Mouse (Mus musculus) G1E-ER4 (cell line): ENCODE results near the gene Stag2. TPM values are rescaled to one million over a fixed set of nuclear protein-coding genes. Genes with fewer than 3 reads are reported as not detected.

Experiments used
- GATA1 ChIP-seq: IDR thresholded peaks from one replicate; pipeline ENCODE4 v1.8.0; 2012; ENCODE audit warnings: low read length, inconsistent platforms
- polyA plus RNA-seq: library from polyadenylated mRNA; stranded (reverse); fragments of >175 nt; gene quantifications from 2 replicates; pipeline ENCODE4 v1.2.3, GENCODE M21; 2012

Gene Stag2
- polyA plus RNA-seq, 1 experiment: 11.3 TPM

DNA sequence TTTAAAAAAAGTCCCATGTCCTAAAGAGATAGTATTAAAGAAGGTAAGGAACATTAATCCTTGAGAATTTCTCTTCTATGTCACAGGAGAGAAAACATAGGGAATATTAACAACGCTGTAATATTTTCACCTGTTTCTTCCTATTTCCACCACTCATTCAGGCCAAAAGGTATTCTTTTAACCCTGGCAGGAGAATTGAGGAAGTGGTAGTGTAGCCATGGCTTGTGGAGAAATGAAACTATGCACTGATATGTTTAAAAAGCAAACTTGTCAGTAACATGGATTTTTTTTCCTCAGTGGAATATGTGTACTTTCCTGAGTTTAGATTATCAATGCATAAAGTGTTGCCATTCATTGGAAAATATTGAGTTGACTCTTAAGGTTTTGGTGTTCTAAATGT is 16.3 kb downstream of the Stag2 start:
- no peak for TF ChIP-seq GATA1

DNA sequence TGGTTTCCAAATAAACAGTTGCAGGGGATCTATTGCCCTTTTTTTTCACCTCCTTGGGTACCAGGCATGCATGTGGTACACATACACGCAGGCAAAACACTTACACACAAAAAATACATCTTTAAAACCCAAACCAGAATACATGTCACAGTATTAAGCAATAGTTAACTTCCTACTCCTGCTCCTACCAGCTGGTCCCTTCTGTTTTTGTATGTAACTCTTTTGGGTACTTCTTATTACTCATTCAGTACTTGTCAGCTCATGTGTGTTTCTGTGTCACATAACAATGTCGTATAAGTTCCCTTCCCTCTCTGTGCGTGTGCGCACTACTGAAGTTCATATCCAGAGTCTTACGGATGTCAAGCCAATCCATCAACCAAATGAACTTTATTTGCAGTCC is 21.7 kb downstream of the Stag2 start:
- no peak for TF ChIP-seq GATA1

DNA sequence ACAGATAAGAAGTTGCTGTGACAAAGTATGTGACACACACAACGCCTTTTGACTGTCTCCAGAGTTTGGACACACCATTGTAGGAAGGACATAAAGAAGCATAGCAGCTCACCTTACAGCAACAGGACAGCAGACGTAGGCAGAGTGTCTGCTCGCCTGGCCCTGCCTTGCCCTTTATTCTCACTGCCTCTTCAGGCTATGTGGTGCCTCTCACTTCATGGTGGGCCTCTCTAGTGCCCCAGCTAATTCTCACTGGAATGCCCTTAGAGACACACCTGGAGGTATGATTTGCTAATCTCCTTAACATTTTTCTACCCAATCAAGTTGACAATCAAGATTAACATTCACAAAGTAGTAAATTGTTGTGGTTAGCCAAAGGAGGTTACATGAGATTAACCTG is 38.5 kb downstream of the Stag2 start:
- no peak for TF ChIP-seq GATA1

DNA sequence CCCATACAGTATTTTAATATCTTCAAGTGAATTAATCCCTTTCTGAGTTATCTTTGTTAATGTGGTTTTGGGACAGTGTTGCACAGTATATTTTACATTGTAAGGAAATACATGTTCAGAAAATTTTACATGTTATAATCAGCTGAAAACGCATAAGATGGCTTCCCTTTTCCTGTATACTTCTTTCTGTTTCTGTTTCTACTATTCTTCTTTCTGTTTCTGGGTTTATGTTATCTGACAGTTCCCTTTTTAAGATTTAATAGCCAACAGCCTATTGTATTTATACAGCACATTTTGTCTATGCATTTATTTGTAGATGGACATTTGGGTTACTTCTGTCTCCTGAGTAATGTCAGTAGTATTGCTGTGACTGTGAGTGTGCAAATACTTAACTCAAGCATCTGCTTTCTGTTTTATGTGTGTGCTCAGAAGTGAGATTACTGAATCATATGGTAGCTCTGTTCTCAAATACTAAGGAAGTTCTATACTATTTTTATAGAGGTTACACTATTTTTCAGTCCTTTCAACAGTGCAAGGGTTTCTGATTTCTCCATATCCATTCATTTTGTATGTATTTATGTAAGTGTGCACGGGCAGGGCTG is 39.8 kb downstream of the Stag2 start:
- TF ChIP-seq GATA1: no peak

GRCm38 (mm10) chrX:42194608-42195007 is 45.5 kb downstream of the Stag2 start:
- no peak for TF ChIP-seq GATA1

DNA sequence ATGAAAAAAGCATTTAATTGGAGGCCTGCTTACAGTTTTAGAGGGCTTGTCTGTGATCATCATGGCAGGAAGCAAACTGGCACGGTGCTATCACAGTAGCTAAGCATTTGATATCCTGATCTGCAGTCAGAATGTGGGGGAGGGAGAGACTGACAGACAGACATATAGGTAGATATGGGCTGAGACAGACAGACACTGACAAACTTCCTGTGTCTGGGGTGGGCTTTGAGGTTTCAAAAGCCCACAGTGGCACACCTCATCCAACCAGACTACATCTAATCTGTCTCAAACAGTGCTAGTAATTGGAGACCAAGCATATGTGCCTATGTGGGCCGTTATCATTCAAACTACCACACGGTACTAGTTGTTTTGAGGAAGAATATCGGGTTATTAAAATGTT is 53.4 kb downstream of the Stag2 start:
- TF ChIP-seq GATA1: no peak

GRCm38 (mm10) chrX:42215742-42216141 is 66.6 kb downstream of the Stag2 start:
- no peak for TF ChIP-seq GATA1

- no peak for TF ChIP-seq GATA1
Measured at GRCm38 (mm10) chrX:42250342-42250741, 101.2 kb downstream of the Stag2 start.

- no peak for TF ChIP-seq GATA1
Measured at GRCm38 (mm10) chrX:42272713-42273112, 123.6 kb downstream of the Stag2 start.

DNA sequence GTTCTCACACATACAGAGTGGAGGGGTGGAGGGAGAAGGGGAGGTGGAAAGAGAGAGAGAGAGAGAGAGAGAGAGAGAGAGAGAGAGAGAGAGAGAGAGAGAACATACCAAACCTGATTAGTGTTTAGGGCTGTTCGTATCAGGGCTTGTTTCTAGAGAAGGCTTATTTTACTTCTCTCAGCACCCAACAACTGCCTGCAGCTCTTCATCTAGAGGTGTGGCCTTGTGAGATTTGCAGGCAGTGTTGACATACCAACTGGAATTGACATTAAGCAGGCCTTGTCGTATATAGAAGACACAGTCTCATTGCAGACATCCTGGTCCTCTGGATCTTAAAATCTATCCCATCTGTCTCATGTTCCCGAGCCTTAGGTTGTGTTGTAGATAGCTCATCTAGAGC is 141.1 kb downstream of the Stag2 start:
- no peak for TF ChIP-seq GATA1

- TF ChIP-seq GATA1: no peak
Measured at GRCm38 (mm10) chrX:42315231-42315630, 166.1 kb downstream of the Stag2 start.

DNA sequence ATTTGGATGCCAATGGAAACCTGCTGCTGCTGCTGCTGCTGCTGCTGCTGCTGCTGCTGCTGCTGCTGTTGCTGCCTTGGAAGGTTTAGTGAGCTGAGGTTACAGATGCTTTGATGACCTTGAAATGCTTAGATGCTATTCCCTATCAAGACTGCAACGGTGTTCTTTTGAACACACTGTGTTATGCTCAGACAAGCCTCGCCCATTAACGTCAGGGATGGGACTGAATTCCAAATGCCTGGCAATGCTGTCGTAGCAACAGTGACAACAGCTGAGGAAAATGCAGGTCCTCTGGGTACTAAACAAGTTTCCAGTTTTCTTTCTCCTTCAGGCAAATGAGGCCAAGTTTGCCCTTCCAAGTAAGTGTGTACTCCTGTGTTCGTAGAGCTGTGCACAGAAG is 171.3 kb downstream of the Stag2 start:
- TF ChIP-seq GATA1: no peak

GRCm38 (mm10) chrX:42321200-42321773 is 172.2 kb downstream of the Stag2 start:
- TF ChIP-seq GATA1: no peak

DNA sequence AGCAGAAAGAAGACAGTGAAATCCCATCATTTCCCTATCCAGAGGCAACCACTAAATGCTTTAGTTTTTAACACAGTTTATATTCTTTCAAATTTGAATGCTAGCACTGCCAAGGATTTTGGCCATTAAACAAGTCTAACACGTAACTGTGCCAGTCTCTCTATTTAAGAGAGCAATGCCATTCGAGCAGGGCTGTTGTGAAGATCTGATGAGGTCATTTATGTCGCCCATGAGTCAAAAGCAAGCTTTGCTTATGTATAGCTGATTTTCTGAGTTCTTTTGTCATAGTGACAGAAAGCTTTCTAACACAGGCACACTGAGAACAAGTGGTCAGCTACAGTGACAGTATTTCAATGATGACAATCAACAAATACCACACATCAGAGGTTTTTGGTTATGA is 175.7 kb downstream of the Stag2 start:
- no peak for TF ChIP-seq GATA1

Other genes starting within 250 kb of the Stag2 start
- gene Thoc2, start 228.6 kb upstream of the Stag2 start, polyA plus RNA-seq: 3.3 and 4.6 TPM in 2 replicates
- 49.2 and 65.6 TPM in 2 replicates for gene Xiap, start 89.6 kb upstream of the Stag2 start, polyA plus RNA-seq